Mouse (Mus musculus): ENCODE data around the gene Man1a. TPM values are rescaled to one million over a fixed set of nuclear protein-coding genes. Genes with fewer than 3 reads are reported as not detected.

Man1a gene
- polyA plus RNA-seq, 1 experiment from 2014 or later: 3.3 TPM

DNA sequence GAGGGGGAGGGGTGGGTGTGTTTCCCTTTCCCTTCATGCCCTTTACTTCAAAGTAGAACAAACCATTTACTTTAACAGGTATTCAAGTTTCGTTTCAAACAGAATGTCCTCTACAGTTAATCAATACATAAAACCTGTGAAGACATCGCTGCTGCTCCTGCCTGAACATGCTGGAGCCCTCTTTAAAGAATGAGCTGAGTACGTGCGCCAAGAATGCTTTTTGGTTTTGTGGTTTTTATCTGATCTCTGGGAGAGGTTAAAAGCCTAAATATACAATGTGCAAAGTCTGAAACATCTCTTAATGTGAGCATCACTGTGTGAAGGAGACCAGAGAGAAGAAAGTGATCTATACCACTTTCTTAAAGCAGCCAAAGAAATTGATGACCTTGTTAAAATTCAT is 186.9 kb downstream of the Man1a start:
- no peaks in the 10 kb centered on the region for H3K27me3 ChIP-seq (ENCODE audit: control insufficient read depth, insufficient read depth, low read length)
- no peaks in the 10 kb centered on the region for H3K4me1 ChIP-seq (replicated peaks; ENCODE audit: control insufficient read depth, insufficient read depth, low read length)
- no peaks in the 10 kb centered on the region for H3K9me3 ChIP-seq (ENCODE audit: control insufficient read depth, low read length)
- H3K9ac ChIP-seq (ENCODE audit: low read depth, low read length): no peak overlapping the region
- WGBS: 86% methylated on average over 4 of the region's 4 CpGs
- ATAC-seq (ENCODE audit: low FRiP score) (no peak), DNase-seq (ENCODE audit: low spot score) (no peak)
- H3K4me2 ChIP-seq (replicated peaks; ENCODE audit: low read depth, low read length): no peak overlapping the region
- H3K27ac ChIP-seq (ENCODE audit: low read depth, low read length): no peak overlapping the region
- H3K36me3 ChIP-seq (ENCODE audit: control insufficient read depth, insufficient read depth, low read length): no peaks in the 10 kb centered on the region
- no peak overlapping the region for H3K4me3 ChIP-seq (ENCODE audit: low read depth, low read length)

DNA sequence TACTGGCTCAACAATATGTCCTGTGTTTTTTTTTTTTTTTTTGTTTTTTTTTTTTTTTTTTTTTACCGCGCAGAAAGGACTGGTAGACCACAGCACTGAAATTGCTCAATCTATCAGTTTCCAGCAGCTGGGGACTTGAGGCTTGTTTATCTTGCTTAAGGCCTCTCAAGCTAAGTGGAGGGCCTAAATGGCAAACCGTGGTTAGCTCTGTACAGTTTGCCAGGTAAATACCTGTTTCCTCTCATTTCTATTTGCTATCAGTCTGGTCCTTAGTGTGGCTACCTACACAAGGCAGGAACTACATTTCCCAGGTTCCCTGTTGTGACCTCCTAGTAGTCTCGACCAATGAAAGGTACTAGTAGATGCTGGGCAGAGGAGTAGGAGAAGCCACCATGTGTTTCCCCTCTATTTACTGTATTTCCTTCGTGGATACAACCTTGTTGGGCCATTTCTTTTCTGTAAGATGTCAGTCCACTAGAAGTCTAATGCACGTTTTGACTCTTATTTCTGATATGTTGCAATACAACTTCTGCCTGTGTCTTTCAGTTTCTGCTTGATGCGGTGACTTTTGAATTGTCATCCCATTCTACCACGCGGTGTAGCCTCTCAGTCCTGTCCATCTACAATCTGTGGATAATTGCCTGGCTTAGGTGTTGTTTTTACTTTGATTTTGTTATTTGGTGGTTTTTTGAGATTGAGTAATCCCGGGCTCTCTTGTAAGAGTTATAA is 187.9 kb downstream of the Man1a start:
- no peaks in the 10 kb centered on the region for H3K9me3 ChIP-seq (ENCODE audit: control insufficient read depth, low read length)
- WGBS: 81% methylated on average over 10 of the region's 10 CpGs
- ATAC-seq (ENCODE audit: low FRiP score) (no peak), DNase-seq (ENCODE audit: low spot score) (no peak)
- no peaks in the 10 kb centered on the region for H3K36me3 ChIP-seq (ENCODE audit: control insufficient read depth, insufficient read depth, low read length)
- no peak overlapping the region for H3K27ac ChIP-seq (ENCODE audit: low read depth, low read length)
- H3K4me1 ChIP-seq (replicated peaks; ENCODE audit: control insufficient read depth, insufficient read depth, low read length): no peaks in the 10 kb centered on the region
- no peaks in the 10 kb centered on the region for H3K27me3 ChIP-seq (ENCODE audit: control insufficient read depth, insufficient read depth, low read length)
- H3K9ac ChIP-seq (ENCODE audit: low read depth, low read length): no peak overlapping the region
- no peak overlapping the region for H3K4me2 ChIP-seq (replicated peaks; ENCODE audit: low read depth, low read length)
- no peak overlapping the region for H3K4me3 ChIP-seq (ENCODE audit: low read depth, low read length)

- Histone ChIP-seq H3K27me3 (ENCODE audit: control insufficient read depth, insufficient read depth, low read length) (no peaks in the 10 kb centered on the region), H3K4me1 (replicated peaks; ENCODE audit: control insufficient read depth, insufficient read depth, low read length) (no peaks in the 10 kb centered on the region), H3K9me3 (ENCODE audit: control insufficient read depth, low read length) (no peaks in the 10 kb centered on the region), H3K4me2 (replicated peaks; ENCODE audit: low read depth, low read length) (no peak overlapping the region), H3K36me3 (ENCODE audit: control insufficient read depth, insufficient read depth, low read length) (no peaks in the 10 kb centered on the region), H3K4me3 (ENCODE audit: low read depth, low read length) (no peak overlapping the region), H3K9ac (ENCODE audit: low read depth, low read length) (no peak overlapping the region), H3K27ac (ENCODE audit: low read depth, low read length) (no peak overlapping the region)
- no peak for DNase-seq (ENCODE audit: low spot score)
- no peak for ATAC-seq (ENCODE audit: low FRiP score)
- 87% methylated on average over 5 of the region's 5 CpGs for WGBS
Observed at GRCm38 (mm10) chr10:53886475-53886874, 189.9 kb downstream of the Man1a start.

GRCm38 (mm10) chr10:53881310-53881709 is 195.1 kb downstream of the Man1a start:
- H3K27ac ChIP-seq (ENCODE audit: low read depth, low read length): no peak overlapping the region
- no peak for ATAC-seq (ENCODE audit: low FRiP score)
- H3K4me3 ChIP-seq (ENCODE audit: low read depth, low read length): no peak overlapping the region
- no peaks in the 10 kb centered on the region for H3K27me3 ChIP-seq (ENCODE audit: control insufficient read depth, insufficient read depth, low read length)
- H3K36me3 ChIP-seq (ENCODE audit: control insufficient read depth, insufficient read depth, low read length): no peaks in the 10 kb centered on the region
- no peak for DNase-seq (ENCODE audit: low spot score)
- H3K9ac ChIP-seq (ENCODE audit: low read depth, low read length): no peak overlapping the region
- H3K4me2 ChIP-seq (replicated peaks; ENCODE audit: low read depth, low read length): no peak overlapping the region
- no peaks in the 10 kb centered on the region for H3K4me1 ChIP-seq (replicated peaks; ENCODE audit: control insufficient read depth, insufficient read depth, low read length)
- H3K9me3 ChIP-seq (ENCODE audit: control insufficient read depth, low read length): no peaks in the 10 kb centered on the region

DNA sequence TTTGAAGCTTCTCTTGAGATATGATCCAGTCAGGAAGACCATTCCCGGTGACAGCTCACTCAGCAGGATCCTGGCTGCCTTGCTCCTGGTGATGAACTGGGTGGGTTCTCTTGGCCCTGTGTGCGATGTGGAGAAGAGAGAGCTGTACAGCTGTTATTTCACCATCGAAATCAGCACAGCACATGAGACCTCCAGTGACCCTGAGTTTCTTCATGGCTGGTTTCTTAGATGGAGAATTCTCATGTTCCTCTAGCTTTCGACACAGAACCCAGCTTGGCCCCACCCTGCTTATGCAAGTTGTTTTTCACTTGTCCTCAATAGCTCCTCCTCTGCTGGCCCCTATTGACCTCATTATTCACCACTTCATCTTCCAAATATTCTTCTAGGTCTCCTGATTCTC is 200.5 kb downstream of the Man1a start:
- H3K9ac ChIP-seq (ENCODE audit: low read depth, low read length): no peak overlapping the region
- no peak for ATAC-seq (ENCODE audit: low FRiP score)
- no peaks in the 10 kb centered on the region for H3K4me1 ChIP-seq (replicated peaks; ENCODE audit: control insufficient read depth, insufficient read depth, low read length)
- H3K4me2 ChIP-seq (replicated peaks; ENCODE audit: low read depth, low read length): no peak overlapping the region
- WGBS: 82% methylated on average over 4 of the region's 4 CpGs
- H3K27me3 ChIP-seq (ENCODE audit: control insufficient read depth, insufficient read depth, low read length): no peaks in the 10 kb centered on the region
- H3K9me3 ChIP-seq (ENCODE audit: control insufficient read depth, low read length): no peaks in the 10 kb centered on the region
- no peak overlapping the region for H3K27ac ChIP-seq (ENCODE audit: low read depth, low read length)
- no peaks in the 10 kb centered on the region for H3K36me3 ChIP-seq (ENCODE audit: control insufficient read depth, insufficient read depth, low read length)
- no peak for DNase-seq (ENCODE audit: low spot score)
- no peak overlapping the region for H3K4me3 ChIP-seq (ENCODE audit: low read depth, low read length)

DNA sequence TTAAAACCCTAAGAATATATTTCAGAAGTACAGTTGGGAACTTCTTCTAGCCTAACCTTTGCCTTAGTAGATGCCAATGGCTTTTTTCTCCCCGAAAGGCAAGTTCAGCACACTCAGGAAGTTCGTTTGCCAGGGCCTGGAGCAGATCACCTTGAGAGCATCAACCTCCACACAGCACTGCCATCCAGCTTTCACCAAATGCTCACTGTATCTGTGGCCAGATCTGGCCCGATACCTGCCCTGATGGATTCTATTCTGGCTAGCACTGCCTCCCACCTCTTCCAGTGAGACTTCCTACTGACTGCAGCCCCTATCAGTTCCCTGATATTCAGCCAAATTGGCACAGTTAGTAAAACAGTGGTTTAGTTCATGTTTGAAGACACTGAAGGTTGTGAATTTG is 202.2 kb downstream of the Man1a start:
- H3K9me3 ChIP-seq (ENCODE audit: control insufficient read depth, low read length): no peaks in the 10 kb centered on the region
- no peak overlapping the region for H3K4me3 ChIP-seq (ENCODE audit: low read depth, low read length)
- no peak for ATAC-seq (ENCODE audit: low FRiP score)
- no peak overlapping the region for H3K9ac ChIP-seq (ENCODE audit: low read depth, low read length)
- H3K27ac ChIP-seq (ENCODE audit: low read depth, low read length): no peak overlapping the region
- H3K27me3 ChIP-seq (ENCODE audit: control insufficient read depth, insufficient read depth, low read length): no peaks in the 10 kb centered on the region
- no peak for DNase-seq (ENCODE audit: low spot score)
- no peaks in the 10 kb centered on the region for H3K4me1 ChIP-seq (replicated peaks; ENCODE audit: control insufficient read depth, insufficient read depth, low read length)
- no peaks in the 10 kb centered on the region for H3K36me3 ChIP-seq (ENCODE audit: control insufficient read depth, insufficient read depth, low read length)
- H3K4me2 ChIP-seq (replicated peaks; ENCODE audit: low read depth, low read length): no peak overlapping the region
- 76% methylated on average over 3 of the region's 3 CpGs for WGBS

GRCm38 (mm10) chr10:53863486-53864357 is 212.7 kb downstream of the Man1a start:
- DNase-seq (ENCODE audit: low spot score) (peak; percentile 73), ATAC-seq (ENCODE audit: low FRiP score) (peak; percentile 58)
- no peaks in the 10 kb centered on the region for H3K9me3 ChIP-seq (ENCODE audit: control insufficient read depth, low read length)
- no peak overlapping the region for H3K9ac ChIP-seq (ENCODE audit: low read depth, low read length)
- no peaks in the 10 kb centered on the region for H3K4me1 ChIP-seq (replicated peaks; ENCODE audit: control insufficient read depth, insufficient read depth, low read length)
- H3K27me3 ChIP-seq (ENCODE audit: control insufficient read depth, insufficient read depth, low read length): no peaks in the 10 kb centered on the region
- WGBS: 61% methylated on average over 7 of the region's 7 CpGs
- H3K36me3 ChIP-seq (ENCODE audit: control insufficient read depth, insufficient read depth, low read length): no peaks in the 10 kb centered on the region
- no peak overlapping the region for H3K4me3 ChIP-seq (ENCODE audit: low read depth, low read length)
- no peak overlapping the region for H3K4me2 ChIP-seq (replicated peaks; ENCODE audit: low read depth, low read length)
- no peak overlapping the region for H3K27ac ChIP-seq (ENCODE audit: low read depth, low read length)

GRCm38 (mm10) chr10:53859879-53860278 is 216.5 kb downstream of the Man1a start:
- DNase-seq (ENCODE audit: low spot score) (no peak), ATAC-seq (ENCODE audit: low FRiP score) (no peak)
- no peak overlapping the region for H3K4me2 ChIP-seq (replicated peaks; ENCODE audit: low read depth, low read length)
- no peak overlapping the region for H3K9ac ChIP-seq (ENCODE audit: low read depth, low read length)
- no peaks in the 10 kb centered on the region for H3K36me3 ChIP-seq (ENCODE audit: control insufficient read depth, insufficient read depth, low read length)
- 74% methylated on average over 1 of the region's 1 CpGs for WGBS
- no peaks in the 10 kb centered on the region for H3K27me3 ChIP-seq (ENCODE audit: control insufficient read depth, insufficient read depth, low read length)
- no peak overlapping the region for H3K27ac ChIP-seq (ENCODE audit: low read depth, low read length)
- H3K9me3 ChIP-seq (ENCODE audit: control insufficient read depth, low read length): no peaks in the 10 kb centered on the region
- H3K4me1 ChIP-seq (replicated peaks; ENCODE audit: control insufficient read depth, insufficient read depth, low read length): no peaks in the 10 kb centered on the region
- no peak overlapping the region for H3K4me3 ChIP-seq (ENCODE audit: low read depth, low read length)

DNA sequence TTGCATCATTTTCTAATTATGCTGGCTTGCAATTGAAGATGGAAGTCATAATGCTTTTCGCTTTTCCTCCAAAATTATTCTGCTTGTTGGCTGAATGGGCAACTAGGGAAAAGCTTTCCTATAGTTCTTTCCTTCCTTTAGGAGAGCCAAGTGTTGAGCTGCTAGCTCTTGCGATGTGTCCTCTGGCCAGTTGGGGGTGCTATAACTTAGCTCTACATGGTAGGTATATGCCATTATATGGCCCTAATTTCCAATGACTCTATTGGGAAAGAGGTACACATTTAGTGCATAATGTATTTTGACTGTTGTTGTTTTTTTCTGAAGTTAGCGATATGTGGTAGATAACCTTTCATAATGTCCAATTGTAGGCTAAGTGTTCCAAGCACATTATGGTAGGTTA is 217.2 kb downstream of the Man1a start:
- DNase-seq (ENCODE audit: low spot score) (no peak), ATAC-seq (ENCODE audit: low FRiP score) (no peak)
- Histone ChIP-seq H3K9me3 (ENCODE audit: control insufficient read depth, low read length) (no peaks in the 10 kb centered on the region), H3K9ac (ENCODE audit: low read depth, low read length) (no peak overlapping the region), H3K27me3 (ENCODE audit: control insufficient read depth, insufficient read depth, low read length) (no peaks in the 10 kb centered on the region), H3K4me1 (replicated peaks; ENCODE audit: control insufficient read depth, insufficient read depth, low read length) (no peaks in the 10 kb centered on the region), H3K27ac (ENCODE audit: low read depth, low read length) (no peak overlapping the region), H3K36me3 (ENCODE audit: control insufficient read depth, insufficient read depth, low read length) (no peaks in the 10 kb centered on the region), H3K4me3 (ENCODE audit: low read depth, low read length) (no peak overlapping the region), H3K4me2 (replicated peaks; ENCODE audit: low read depth, low read length) (no peak overlapping the region)
- 87% methylated on average over 3 of the region's 3 CpGs for WGBS

All from hindbrain, embryonic 11.5 days (tissue).